Mouse (Mus musculus) kidney, adult 2 months (tissue): ENCODE data around the gene Gdf3. TPM values are rescaled to one million over a fixed set of nuclear protein-coding genes. Genes with fewer than 3 reads are reported as not detected.
"Not testable (repeated sequence)": the region's sequence is repeated elsewhere in the genome, so short reads cannot be mapped to it uniquely, and the experiment has no call there.

Source experiments
- DNase-seq: peaks from one replicate; pipeline ENCODE4 v3.0.0; 2021
- H3K27ac ChIP-seq: fragments of 200-500 bp; 2 replicates; pipeline ENCODE4 v1.5.1; 2012; ENCODE audit warnings: low read depth, low read length, control low read depth, inconsistent platforms; ENCODE audit not compliant: insufficient read depth
- H3K27me3 ChIP-seq: fragments of 200-500 bp; replicated peaks from 2 replicates; pipeline ENCODE4 v1.6.1; 2012; ENCODE audit warnings: mild to moderate bottlenecking, moderate library complexity, low read length, inconsistent platforms; ENCODE audit not compliant: control insufficient read depth, insufficient read depth
- H3K36me3 ChIP-seq: fragments of 200-500 bp; 2 replicates; pipeline ENCODE4 v1.6.1; 2012; ENCODE audit warnings: mild to moderate bottlenecking, moderate library complexity, low read length, inconsistent platforms; ENCODE audit not compliant: control insufficient read depth, insufficient read depth
- H3K4me1 ChIP-seq: fragments of 200-500 bp; 2 replicates; pipeline ENCODE4 v1.6.1; 2011; ENCODE audit warnings: low read length; ENCODE audit not compliant: control insufficient read depth, insufficient read depth
- H3K4me3 ChIP-seq: fragments of 200-500 bp; 2 replicates; pipeline ENCODE4 v1.5.1; 2011; ENCODE audit warnings: mild to moderate bottlenecking, low read depth, low read length, control low read depth; ENCODE audit not compliant: insufficient read depth
- CTCF ChIP-seq: fragments of 200-500 bp; conservative IDR thresholded peaks from 2 replicates; pipeline ENCODE4 v1.5.1; 2011; ENCODE audit warnings: low read depth, mild to moderate bottlenecking, control low read depth, low read length, moderate library complexity, mixed read lengths; ENCODE audit not compliant: insufficient read depth, insufficient read length
- POLR2A ChIP-seq: fragments of 200-500 bp; IDR thresholded peaks from one replicate; pipeline ENCODE4 v1.6.1; 2011; ENCODE audit warnings: low read depth, low read length, control low read depth
- WGBS: fragments of 180-500 bp; shearing (Covaris S2); methylation state at CpG from one replicate; pipeline ENCODE4 v1.1.7; 2018; 5-methylcytosine and 5-hydroxymethylcytosine counted together
- polyA plus RNA-seq: library from polyadenylated mRNA; depleted of rRNA; stranded (reverse); fragments of >200 nt; gene quantifications from 2 replicates; pipeline ENCODE4 v1.2.3, GENCODE M21; 2012

Gdf3 gene
- polyA plus RNA-seq, 1 experiment = not detected

- no peak for DNase-seq
- no peak overlapping the region for H3K4me3 ChIP-seq
- WGBS = 82% methylated on average over 13 of the region's 13 CpGs
Measured at GRCm38 (mm10) chr6:122591027-122591758, 18.7 kb downstream of the Gdf3 start.

GRCm38 (mm10) chr6:122579086-122579485, 30.8 kb downstream of the Gdf3 start:
- 77% methylated on average over 1 of the region's 1 CpGs for WGBS
- H3K4me1 ChIP-seq = no peaks in the 10 kb centered on the region

More at GRCm38 (mm10) chr6:122591027-122591758, 18.7 kb downstream of the Gdf3 start:
- TF ChIP-seq POLR2A = no peak
- no peak for TF ChIP-seq CTCF
- Histone ChIP-seq H3K27ac (no peak overlapping the region), H3K36me3 (no peaks in the 10 kb centered on the region), H3K27me3 (no peaks in the 10 kb centered on the region), H3K4me1 (no peaks in the 10 kb centered on the region)

GRCm38 (mm10) chr6:122577030-122577429, 32.9 kb downstream of the Gdf3 start:
- Histone ChIP-seq H3K4me1 (no peaks in the 10 kb centered on the region), H3K27me3 (no peaks in the 10 kb centered on the region), H3K36me3 (no peaks in the 10 kb centered on the region), H3K27ac (no peak overlapping the region), H3K4me3 (no peak overlapping the region)
- WGBS = 88% methylated on average over 3 of the region's 3 CpGs
- TF ChIP-seq CTCF = no peak
- TF ChIP-seq POLR2A = no peak
- no peak for DNase-seq

More at GRCm38 (mm10) chr6:122579086-122579485, 30.8 kb downstream of the Gdf3 start:
- no peak overlapping the region for H3K27ac ChIP-seq
- TF ChIP-seq CTCF = no peak
- TF ChIP-seq POLR2A = no peak
- H3K36me3 ChIP-seq = no peaks in the 10 kb centered on the region
- H3K27me3 ChIP-seq = no peaks in the 10 kb centered on the region
- no peak for DNase-seq
- H3K4me3 ChIP-seq = no peak overlapping the region

- not testable (repeated sequence) for H3K4me1 ChIP-seq, H3K27me3 ChIP-seq
- 82% methylated on average over 1 of the region's 1 CpGs for WGBS
Measured at GRCm38 (mm10) chr6:122575037-122575436, 34.9 kb downstream of the Gdf3 start.

GRCm38 (mm10) chr6:122571617-122571959, 38.3 kb downstream of the Gdf3 start:
- no peaks in the 10 kb centered on the region for H3K36me3 ChIP-seq
- no peaks in the 10 kb centered on the region for H3K27me3 ChIP-seq
- H3K27ac ChIP-seq = no peak overlapping the region
- TF ChIP-seq POLR2A (no peak), CTCF (no peak)
- H3K4me1 ChIP-seq = no peaks in the 10 kb centered on the region
- 77% methylated on average over 3 of the region's 3 CpGs for WGBS
- no peak overlapping the region for H3K4me3 ChIP-seq
- DNase-seq = no peak

More at GRCm38 (mm10) chr6:122575037-122575436, 34.9 kb downstream of the Gdf3 start:
- not testable (repeated sequence) for H3K27ac ChIP-seq, H3K36me3 ChIP-seq, DNase-seq, H3K4me3 ChIP-seq

- H3K4me3 ChIP-seq = no peak overlapping the region
- WGBS = 50% methylated on average over 8 of the region's 8 CpGs
- H3K36me3 ChIP-seq = no peaks in the 10 kb centered on the region
- no peak overlapping the region for H3K27ac ChIP-seq
- no peak for TF ChIP-seq CTCF
- TF ChIP-seq POLR2A = no peak
- no peaks in the 10 kb centered on the region for H3K4me1 ChIP-seq
- H3K27me3 ChIP-seq = no peaks in the 10 kb centered on the region
- no peak for DNase-seq
Measured at GRCm38 (mm10) chr6:122570695-122571616, 38.9 kb downstream of the Gdf3 start.

GRCm38 (mm10) chr6:122569762-122570161, 40.1 kb downstream of the Gdf3 start:
- 77% methylated on average over 1 of the region's 1 CpGs for WGBS
- TF ChIP-seq POLR2A = no peak
- TF ChIP-seq CTCF = no peak
- no peak overlapping the region for H3K4me3 ChIP-seq
- no peaks in the 10 kb centered on the region for H3K36me3 ChIP-seq
- no peaks in the 10 kb centered on the region for H3K27me3 ChIP-seq
- H3K27ac ChIP-seq = no peak overlapping the region
- no peak for DNase-seq
- H3K4me1 ChIP-seq = no peaks in the 10 kb centered on the region
